Mouse (Mus musculus) liver, embryonic 11.5 days (tissue): ENCODE results near the gene Gm7073. TPM values are rescaled to one million over a fixed set of nuclear protein-coding genes. Genes with fewer than 3 reads are reported as not detected.

Source experiments
- ATAC-seq: fragments of 200-750 bp; cut with Nextera tagmentation; replicated peaks from 2 replicates; pipeline ENCODE4 v1.8.0; 2017; ENCODE audit warnings: moderate number of reproducible peaks, mild to moderate bottlenecking, moderate TSS enrichment, moderate library complexity; ENCODE audit not compliant: low FRiP score
- DNase-seq: peaks from one replicate; pipeline ENCODE4 v3.0.0-alpha.2; 2017; ENCODE audit warnings: low spot score
- H3K27ac ChIP-seq: fragments of 300-500 bp; sonication (generic); 2 replicates; pipeline ENCODE4 v1.5.1; 2014; ENCODE audit warnings: mild to moderate bottlenecking, low read depth, low read length, control low read depth
- H3K27me3 ChIP-seq: fragments of 300-500 bp; sonication (generic); replicated peaks from 2 replicates; pipeline ENCODE4 v1.6.1; 2014; ENCODE audit warnings: low read length, mixed read lengths; ENCODE audit not compliant: control insufficient read depth, insufficient read depth
- H3K36me3 ChIP-seq: fragments of 300-500 bp; sonication (generic); 2 replicates; pipeline ENCODE4 v1.6.1; 2014; ENCODE audit warnings: mild to moderate bottlenecking, low read length, moderate library complexity, mixed read lengths; ENCODE audit not compliant: control insufficient read depth, insufficient read depth
- H3K4me1 ChIP-seq: fragments of 300-500 bp; sonication (generic); replicated peaks from 2 replicates; pipeline ENCODE4 v1.6.1; 2014; ENCODE audit warnings: low read length, mixed read lengths; ENCODE audit not compliant: control insufficient read depth, insufficient read depth
- H3K4me2 ChIP-seq: fragments of 300-500 bp; sonication (generic); 2 replicates; pipeline ENCODE4 v1.6.1; 2014; ENCODE audit warnings: mild to moderate bottlenecking, control low read depth, moderate library complexity
- H3K4me3 ChIP-seq: fragments of 300-500 bp; sonication (generic); 2 replicates; pipeline ENCODE4 v1.5.1; 2014; ENCODE audit warnings: low read depth, low read length, control low read depth
- H3K9ac ChIP-seq: fragments of 300-500 bp; sonication (generic); 2 replicates; pipeline ENCODE4 v1.6.1; 2014; ENCODE audit warnings: low read depth, low read length, control low read depth
- H3K9me3 ChIP-seq: fragments of 300-500 bp; sonication (generic); 2 replicates; pipeline ENCODE4 v1.6.1; 2016; ENCODE audit warnings: low read length, inconsistent platforms, mixed read lengths; ENCODE audit not compliant: control insufficient read depth
- WGBS: fragments of 180-500 bp; shearing (Covaris S2); extraction: QIAGEN DNeasy Blood & Tissue Kit; methylation state at CpG from one replicate; pipeline ENCODE4 v1.1.7; 2014; 5-methylcytosine and 5-hydroxymethylcytosine counted together
- polyA plus RNA-seq: library from polyadenylated mRNA; unstranded; fragments of >200 nt; fragmentation: Nextera tagmentation; extraction: Ambion mirVana; gene quantifications from 2 replicates; pipeline ENCODE4 v1.2.1, GENCODE M21; 2014

Gene Gm7073
- polyA plus RNA-seq, result not detected in 2 replicates

DNA sequence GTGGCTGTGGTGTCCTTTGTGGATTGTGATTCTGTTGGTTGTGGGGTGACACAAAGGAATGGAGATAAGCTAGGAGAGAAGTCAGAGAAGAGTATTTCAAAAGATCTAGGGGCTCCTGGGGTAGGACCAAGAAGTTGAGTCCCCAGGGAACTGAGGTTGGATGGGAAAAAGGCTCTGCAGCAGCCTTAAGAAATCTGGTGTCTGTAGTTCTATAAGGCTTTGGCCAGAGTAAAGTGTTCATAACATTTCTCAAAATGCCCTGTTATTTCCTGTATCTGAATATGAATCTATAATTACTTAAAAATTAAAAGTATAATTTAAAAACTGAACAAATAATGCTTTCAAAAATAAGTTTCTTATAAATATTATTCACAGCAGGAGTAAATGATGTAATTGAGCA lies at the start of gene Gm7073:
Gm7073 (minus strand) TSS at position 101 of the 400 bp plus-strand sequence.
- DNase-seq, result no peak
- no peak within 1 kb of the TSS for H3K4me2 ChIP-seq

DNA sequence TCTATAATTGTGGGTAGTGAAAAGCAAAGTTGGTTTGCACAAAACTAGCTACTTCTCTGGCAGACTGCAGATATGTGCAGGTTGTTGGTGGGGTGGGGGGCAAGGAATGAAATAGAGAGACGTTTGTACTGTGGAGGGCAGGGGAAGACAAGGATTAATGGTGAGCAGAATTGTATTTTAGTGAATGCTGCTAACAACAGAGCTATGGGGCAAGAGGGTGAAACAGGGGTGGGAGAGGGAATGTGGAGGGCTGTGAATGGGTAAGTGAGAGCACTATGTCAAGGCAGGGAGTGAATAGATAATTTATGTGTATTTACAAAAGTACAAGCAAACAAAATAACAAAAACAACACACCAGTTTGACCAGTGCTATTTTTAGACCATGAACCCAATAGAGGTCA lies 31.5 kb upstream of the Gm7073 start:
- 46% methylated on average over 1 of the region's 1 CpGs for WGBS
- Histone ChIP-seq H3K9ac (no peak overlapping the region), H3K4me3 (no peak overlapping the region), H3K9me3 (no peaks in the 10 kb centered on the region), H3K4me2 (no peak overlapping the region), H3K36me3 (no peaks in the 10 kb centered on the region), H3K27ac (no peak overlapping the region), H3K27me3 (no peaks in the 10 kb centered on the region), H3K4me1 (no peaks in the 10 kb centered on the region)
- no peak for DNase-seq
- no peak for ATAC-seq

More for the DNA sequence above, at the start of gene Gm7073:
- H3K36me3 ChIP-seq, result no peaks in the 10 kb centered on the region
- peaks cover 2% of the 10 kb centered on the region; the same call in 1 of the 2 replicates for H3K27me3 ChIP-seq
- H3K4me1 ChIP-seq, result no peaks in the 10 kb centered on the region
- no peaks in the 10 kb centered on the region for H3K9me3 ChIP-seq
- no peak within 1 kb of the TSS for H3K27ac ChIP-seq
- no peak within 1 kb of the TSS for H3K4me3 ChIP-seq
- ATAC-seq, result no peak
- no peak within 1 kb of the TSS for H3K9ac ChIP-seq

DNA sequence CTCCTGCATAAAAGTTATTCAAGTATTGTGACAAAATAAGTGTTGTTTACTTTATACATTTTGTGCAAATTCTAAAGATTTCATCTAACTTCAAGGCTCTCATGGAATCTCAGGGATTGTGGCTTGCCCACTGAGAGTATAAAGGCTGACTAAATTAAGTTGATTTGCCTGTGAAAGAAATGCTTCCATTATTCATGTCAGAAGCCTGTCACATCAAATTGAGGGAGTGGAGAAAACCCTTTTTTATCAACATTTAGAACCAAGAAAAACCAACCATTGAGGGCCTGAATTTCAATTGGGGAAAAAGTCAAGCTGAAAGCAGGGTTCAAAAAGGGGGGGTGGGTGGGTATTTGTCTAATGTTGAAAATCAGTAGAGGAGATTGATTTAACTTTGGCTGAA lies 30.0 kb upstream of the Gm7073 start:
- no peak overlapping the region for H3K9ac ChIP-seq
- H3K36me3 ChIP-seq, result no peaks in the 10 kb centered on the region
- no peak overlapping the region for H3K4me3 ChIP-seq

DNA sequence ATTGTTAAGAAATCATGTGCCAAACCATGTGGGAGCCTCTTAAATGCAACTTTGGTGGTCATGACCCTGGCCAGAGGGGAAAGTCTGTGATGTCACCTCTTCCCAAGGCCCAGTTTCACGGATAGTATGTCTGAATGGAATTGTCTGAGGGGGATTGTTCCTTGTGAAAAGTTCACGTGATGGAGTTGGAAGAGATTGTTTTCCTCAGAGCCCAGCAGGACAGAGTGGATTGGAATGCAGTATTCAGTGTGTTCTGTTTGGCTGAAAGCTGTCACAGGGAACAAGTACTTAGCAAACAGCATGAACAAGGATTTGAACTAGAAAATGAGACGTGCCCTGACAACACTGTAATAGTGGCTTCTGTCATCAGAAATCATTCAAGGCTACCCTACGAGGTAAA lies 16.2 kb upstream of the Gm7073 start:
- 60% methylated on average over 4 of the region's 4 CpGs for WGBS
- no peaks in the 10 kb centered on the region for H3K27me3 ChIP-seq
- H3K4me1 ChIP-seq, result no peaks in the 10 kb centered on the region
- H3K27ac ChIP-seq, result no peak overlapping the region
- no peak overlapping the region for H3K4me3 ChIP-seq
- H3K36me3 ChIP-seq, result no peaks in the 10 kb centered on the region
- DNase-seq, result no peak
- H3K9ac ChIP-seq, result no peak overlapping the region
- no peaks in the 10 kb centered on the region for H3K9me3 ChIP-seq
- no peak overlapping the region for H3K4me2 ChIP-seq
- no peak for ATAC-seq

More for the DNA sequence above, 30.0 kb upstream of the Gm7073 start:
- Histone ChIP-seq H3K4me1 (no peaks in the 10 kb centered on the region), H3K27me3 (no peaks in the 10 kb centered on the region), H3K9me3 (no peaks in the 10 kb centered on the region), H3K4me2 (no peak overlapping the region), H3K27ac (no peak overlapping the region)
- DNase-seq (no peak), ATAC-seq (no peak)

DNA sequence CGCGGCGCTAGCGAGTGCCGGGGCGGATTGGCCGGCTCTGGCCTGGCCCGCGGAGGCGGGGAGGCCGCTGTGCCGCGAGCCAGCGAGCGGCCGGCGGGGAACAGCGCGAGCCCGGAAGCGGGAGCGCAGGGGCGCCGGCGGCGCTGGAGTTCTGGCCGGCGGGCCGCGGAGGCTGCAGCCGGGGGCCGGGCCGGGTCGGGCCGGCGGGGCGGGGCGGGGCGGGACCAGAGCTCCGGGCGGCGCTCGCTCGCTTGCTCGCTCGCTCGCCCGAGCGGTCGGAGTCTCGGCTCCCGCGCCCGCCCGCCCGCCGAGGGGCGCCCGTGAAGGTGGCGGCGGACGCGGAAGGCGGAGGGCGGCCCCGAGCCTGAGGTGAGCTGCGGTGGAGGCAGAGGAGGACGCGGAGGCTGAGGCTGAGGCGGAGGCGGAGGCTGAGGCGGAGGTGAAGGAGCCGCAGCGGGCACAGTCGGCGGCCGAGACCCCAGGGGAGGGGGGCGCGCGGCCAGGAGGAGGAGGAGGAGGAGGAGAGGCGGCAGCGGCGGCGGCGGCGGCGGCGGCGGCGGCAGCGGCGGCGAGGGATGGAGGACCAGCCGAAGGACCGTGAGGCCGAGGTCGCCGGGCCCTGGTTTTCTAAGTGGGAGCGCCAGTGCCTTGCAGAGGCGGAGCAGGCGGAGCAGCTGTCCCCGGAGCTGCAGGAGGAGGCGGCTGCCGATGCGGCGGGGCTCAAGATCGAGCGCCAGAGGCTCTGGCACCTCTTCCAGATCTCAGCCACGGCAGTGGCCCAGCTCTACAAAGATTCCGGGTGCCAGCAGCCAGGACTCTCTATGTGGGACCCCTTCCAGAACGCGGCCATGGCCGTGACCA lies 8.6 kb upstream of the Gm7073 start:
- Histone ChIP-seq H3K9me3 (no peaks in the 10 kb centered on the region), H3K27me3 (peaks cover 27% of the 10 kb centered on the region), H3K4me3 (peak overlapping the region; percentile 51), H3K36me3 (no peaks in the 10 kb centered on the region), H3K9ac (no peak overlapping the region), H3K4me1 (no peaks in the 10 kb centered on the region), H3K27ac (no peak overlapping the region), H3K4me2 (peak overlapping the region; percentile 65)
- whole genome bisulfite sequencing, result 15% methylated on average over 60 of the region's 113 CpGs
- peak; percentile 38 for DNase-seq
- ATAC-seq, result peak; percentile 65

DNA sequence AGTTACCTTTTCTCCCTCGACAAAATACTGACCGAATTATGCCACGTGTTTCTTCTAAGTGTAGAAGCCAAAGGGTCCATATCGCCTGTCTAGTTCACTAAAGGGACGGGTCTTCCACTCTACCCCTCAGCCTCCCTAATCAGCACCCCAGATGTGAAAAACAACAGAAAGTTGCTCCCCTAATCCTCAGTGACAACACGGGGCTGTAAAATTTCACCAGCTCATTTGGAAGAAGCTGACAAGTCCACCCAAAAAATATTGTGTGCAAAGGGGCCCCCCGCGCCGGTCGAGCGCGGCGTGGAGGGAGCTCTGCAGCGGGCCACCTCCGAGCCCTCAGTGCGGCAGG lies 8.0 kb upstream of the Gm7073 start:
- WGBS, result 10% methylated on average over 16 of the region's 16 CpGs
- no peaks in the 10 kb centered on the region for H3K9me3 ChIP-seq

DNA sequence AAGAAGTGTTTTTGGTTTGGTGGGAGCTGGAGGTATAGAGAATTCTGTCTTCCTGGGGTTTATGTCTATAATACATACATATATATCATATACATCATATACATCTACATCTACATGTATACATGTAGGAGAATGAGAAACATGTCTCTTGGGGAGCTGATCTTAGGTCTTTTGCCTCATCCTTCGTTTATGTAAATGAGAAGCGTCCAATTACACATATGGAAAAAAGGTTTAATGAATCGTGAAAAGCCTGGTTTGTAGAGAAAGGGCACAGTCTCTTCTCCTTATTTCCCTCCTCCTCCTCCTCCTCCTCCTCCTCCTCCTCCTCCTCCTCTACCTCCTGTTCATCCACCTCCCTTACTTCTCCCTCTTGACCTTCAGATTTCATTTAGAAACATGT lies 6.9 kb upstream of the Gm7073 start:
- no peak overlapping the region for H3K9ac ChIP-seq
- no peaks in the 10 kb centered on the region for H3K36me3 ChIP-seq
- H3K27me3 ChIP-seq, result peaks cover 27% of the 10 kb centered on the region
- ATAC-seq (no peak), DNase-seq (no peak)
- no peaks in the 10 kb centered on the region for H3K4me1 ChIP-seq
- H3K9me3 ChIP-seq, result no peaks in the 10 kb centered on the region
- no peak overlapping the region for H3K4me3 ChIP-seq
- no peak overlapping the region for H3K4me2 ChIP-seq
- no peak overlapping the region for H3K27ac ChIP-seq
- 53% methylated on average over 3 of the region's 3 CpGs for WGBS

More for the DNA sequence above, 8.0 kb upstream of the Gm7073 start:
- no peaks in the 10 kb centered on the region for H3K36me3 ChIP-seq
- no peak overlapping the region for H3K9ac ChIP-seq
- ATAC-seq (no peak), DNase-seq (no peak)
- H3K4me1 ChIP-seq, result no peaks in the 10 kb centered on the region
- peaks cover 27% of the 10 kb centered on the region for H3K27me3 ChIP-seq
- H3K4me3 ChIP-seq, result peak overlapping the region; percentile 51
- peak overlapping the region; percentile 65 for H3K4me2 ChIP-seq
- H3K27ac ChIP-seq, result no peak overlapping the region

DNA sequence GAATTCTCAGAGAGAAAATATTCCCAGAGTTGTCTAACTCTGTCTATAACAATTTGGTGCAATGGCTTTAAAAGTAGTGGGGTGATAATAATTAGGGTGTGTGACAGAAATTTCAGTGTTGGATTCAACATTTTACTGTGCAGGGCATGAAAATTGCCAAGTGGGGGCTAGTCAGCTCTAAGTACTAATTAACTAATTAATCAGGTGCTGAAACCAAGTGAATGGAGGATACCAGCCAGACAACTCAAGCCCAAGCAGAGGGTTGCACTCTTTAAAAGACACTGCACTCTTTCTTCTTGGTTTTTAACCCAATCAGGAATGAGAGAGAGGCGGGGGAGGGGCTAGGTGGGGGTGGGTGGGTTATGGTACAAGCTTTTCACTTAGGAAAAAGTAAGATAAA lies 6.4 kb upstream of the Gm7073 start:
- Histone ChIP-seq H3K4me2 (no peak overlapping the region), H3K9me3 (no peaks in the 10 kb centered on the region), H3K27ac (no peak overlapping the region), H3K4me1 (no peaks in the 10 kb centered on the region), H3K27me3 (peaks cover 27% of the 10 kb centered on the region), H3K9ac (no peak overlapping the region), H3K4me3 (no peak overlapping the region), H3K36me3 (no peaks in the 10 kb centered on the region)
- ATAC-seq, result no peak
- WGBS, result 40% methylated on average over 1 of the region's 1 CpGs
- DNase-seq, result no peak

DNA sequence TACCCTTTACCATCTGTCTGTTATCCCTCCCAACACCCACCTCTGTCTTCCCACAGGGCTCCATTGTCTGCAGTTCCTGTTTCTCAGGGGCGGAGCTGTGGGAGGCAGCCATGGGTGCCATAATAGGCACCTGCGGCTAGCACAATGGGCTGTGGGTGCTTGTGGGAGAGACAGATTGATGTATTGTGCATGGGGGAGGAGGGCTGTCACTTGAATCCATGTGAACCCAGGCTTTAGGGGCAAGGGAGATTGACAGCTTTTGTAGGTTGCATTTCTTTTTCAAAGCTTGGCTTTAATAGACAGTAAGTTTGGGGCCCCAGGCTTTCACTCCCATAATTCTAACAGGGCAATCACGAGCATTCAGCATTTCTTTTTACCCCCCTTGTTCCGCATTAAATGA lies 5.0 kb upstream of the Gm7073 start:
- no peak for DNase-seq
- no peak overlapping the region for H3K4me3 ChIP-seq
- H3K9me3 ChIP-seq, result no peaks in the 10 kb centered on the region
- no peaks in the 10 kb centered on the region for H3K4me1 ChIP-seq
- H3K4me2 ChIP-seq, result no peak overlapping the region
- no peak for ATAC-seq
- H3K9ac ChIP-seq, result no peak overlapping the region
- WGBS, result 44% methylated on average over 4 of the region's 4 CpGs
- H3K27ac ChIP-seq, result no peak overlapping the region
- peaks cover 27% of the 10 kb centered on the region for H3K27me3 ChIP-seq
- H3K36me3 ChIP-seq, result no peaks in the 10 kb centered on the region
